Mouse (Mus musculus) ZHBTc4 (cell line): ENCODE data around the gene Gm11541.
A peak's percentile ranks its signal among the peaks of the same experiment; 100 is the strongest.

Experiments
- DNase-seq: peaks from one replicate; pipeline ENCODE4 v3.0.0-alpha.2; 2011; ENCODE audit warnings: low read depth, low spot score

The Gm11541 gene

GRCm38 (mm10) chr11:94704472-94704871 lies at the start of gene Gm11541:
Gene Gm11541, minus strand, starts transcription at chr11:94704499.
- DNase-seq = no peak

GRCm38 (mm10) chr11:94752946-94753713 lies 48.8 kb upstream of the Gm11541 start:
- no peak for DNase-seq

- DNase-seq = peak; percentile 49
Observed at GRCm38 (mm10) chr11:94741732-94742272, 37.5 kb upstream of the Gm11541 start, which contains the start of gene Cdc34b. Gene Cdc34b, plus strand, starts transcription at chr11:94741782.

- DNase-seq = peak; percentile 72
Observed at GRCm38 (mm10) chr11:94735746-94736145, 31.4 kb upstream of the Gm11541 start.

- peak; percentile 91 for DNase-seq
Observed at GRCm38 (mm10) chr11:94732773-94733172, 28.5 kb upstream of the Gm11541 start.

- DNase-seq = no peak
Observed at GRCm38 (mm10) chr11:94731229-94731628, 26.9 kb upstream of the Gm11541 start.

- peak; percentile 80 for DNase-seq
Observed at GRCm38 (mm10) chr11:94730261-94730660, 26.0 kb upstream of the Gm11541 start.

- DNase-seq = peak; percentile 74
Observed at GRCm38 (mm10) chr11:94729565-94729964, 25.3 kb upstream of the Gm11541 start.

GRCm38 (mm10) chr11:94728545-94728944 lies 24.2 kb upstream of the Gm11541 start:
- no peak for DNase-seq

- no peak for DNase-seq
Observed at GRCm38 (mm10) chr11:94727306-94727705, 23.0 kb upstream of the Gm11541 start.

GRCm38 (mm10) chr11:94719216-94719615 lies 14.9 kb upstream of the Gm11541 start:
- DNase-seq = no peak

- DNase-seq = no peak
Observed at GRCm38 (mm10) chr11:94718113-94718909, 14.0 kb upstream of the Gm11541 start.

- DNase-seq = peak; percentile 26
Observed at GRCm38 (mm10) chr11:94717239-94717638, 12.9 kb upstream of the Gm11541 start.

- DNase-seq = peak; percentile 47
Observed at GRCm38 (mm10) chr11:94716754-94717153, 12.5 kb upstream of the Gm11541 start.

- no peak for DNase-seq
Observed at GRCm38 (mm10) chr11:94715622-94716021, 11.3 kb upstream of the Gm11541 start.

- DNase-seq = no peak
Observed at GRCm38 (mm10) chr11:94713246-94713860, 9.1 kb upstream of the Gm11541 start.

- DNase-seq = peak; percentile 44
Observed at GRCm38 (mm10) chr11:94704020-94704419, 279 bp downstream of the Gm11541 start.

- DNase-seq = no peak
Observed at GRCm38 (mm10) chr11:94702216-94702610, 2.1 kb downstream of the Gm11541 start.

GRCm38 (mm10) chr11:94701401-94702215 lies 2.7 kb downstream of the Gm11541 start:
- DNase-seq = peak; percentile 78

- DNase-seq = peak; percentile 88
Observed at GRCm38 (mm10) chr11:94699399-94699798, 4.9 kb downstream of the Gm11541 start.
